Mouse (Mus musculus): ENCODE data around the gene Tbl1xr1.

Gene Tbl1xr1

DNA sequence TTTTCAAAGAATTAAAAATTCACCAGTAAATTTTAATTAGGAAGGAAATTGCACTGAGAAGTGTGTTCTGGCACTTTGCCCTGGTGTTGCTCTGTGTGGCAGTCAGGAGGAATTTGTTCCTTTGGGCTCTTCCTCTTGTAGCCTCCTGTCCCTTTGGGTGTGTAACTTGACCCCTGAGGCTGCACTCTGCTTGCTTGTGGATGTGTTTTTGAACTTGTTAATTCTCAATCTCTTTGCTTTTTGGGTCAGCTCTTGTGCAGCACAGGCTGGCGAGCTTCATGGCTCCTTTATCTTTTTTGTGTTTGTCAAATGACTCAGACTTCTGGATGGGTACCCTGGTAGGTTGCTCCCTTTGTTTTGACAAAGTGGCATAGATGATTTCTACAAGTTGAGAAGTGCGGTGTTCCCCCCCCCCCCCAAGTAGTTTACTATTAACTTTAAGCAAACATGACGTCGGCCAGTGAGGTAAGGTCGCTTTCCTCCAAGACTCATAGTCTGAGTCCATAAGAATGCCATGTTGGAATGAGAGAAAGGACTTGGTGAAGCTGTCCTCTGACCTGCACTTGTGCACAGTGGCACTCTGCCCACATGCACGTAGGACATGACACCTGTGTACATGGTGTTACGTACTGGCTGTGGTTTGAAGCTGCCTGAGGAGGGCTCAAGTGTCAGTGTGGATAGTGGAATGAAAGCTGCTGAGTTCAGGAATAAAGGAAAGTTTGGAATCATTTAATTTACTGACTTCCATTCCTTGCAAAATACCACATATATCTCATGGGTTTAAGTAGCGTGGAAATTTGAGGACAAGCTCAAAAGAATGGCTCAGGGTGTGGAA lies 14.2 kb downstream of the Tbl1xr1 start:
- DNase-seq (ENCODE audit: low read depth), result peak; percentile 83

DNA sequence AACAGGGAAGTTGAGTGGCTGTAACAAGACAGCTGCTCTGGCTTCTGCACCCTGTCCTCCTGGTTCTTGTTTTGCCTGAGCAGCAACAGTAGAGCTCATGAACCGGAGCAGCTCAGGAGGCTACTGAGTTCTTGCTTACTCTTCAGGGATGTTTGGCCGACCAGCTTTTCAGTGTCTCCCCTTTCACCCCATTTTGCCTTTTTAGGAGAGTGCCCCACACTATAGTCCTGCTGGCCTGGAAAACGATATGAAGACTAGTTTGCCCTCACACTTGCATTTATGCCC lies 14.8 kb downstream of the Tbl1xr1 start:
- DNase-seq (ENCODE audit: low read depth), result no peak

DNA sequence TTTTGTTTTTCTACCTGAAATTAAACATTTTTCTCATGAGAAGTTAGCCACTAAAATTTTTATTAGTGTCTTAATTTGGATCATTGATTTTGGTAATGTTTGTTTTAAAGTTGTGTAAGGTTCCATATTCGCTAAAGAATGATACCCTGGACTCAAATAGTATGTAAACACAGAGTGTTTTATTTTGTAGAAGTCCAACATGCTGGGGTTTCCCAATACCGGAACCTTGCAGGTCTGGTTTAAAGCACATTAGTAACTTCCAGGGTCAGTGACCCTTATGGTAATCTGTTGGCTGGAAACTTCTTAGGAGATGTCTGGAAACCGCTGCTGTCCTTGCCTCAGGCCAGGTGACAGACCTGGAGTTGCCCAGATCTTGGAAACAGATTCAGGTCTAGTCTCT lies 15.2 kb downstream of the Tbl1xr1 start:
- DNase-seq (ENCODE audit: low read depth), result no peak

- DNase-seq (ENCODE audit: low read depth), result no peak
These were observed 16.3 kb downstream of the Tbl1xr1 start for GRCm38 (mm10) chr3:22092784-22093183.

DNA sequence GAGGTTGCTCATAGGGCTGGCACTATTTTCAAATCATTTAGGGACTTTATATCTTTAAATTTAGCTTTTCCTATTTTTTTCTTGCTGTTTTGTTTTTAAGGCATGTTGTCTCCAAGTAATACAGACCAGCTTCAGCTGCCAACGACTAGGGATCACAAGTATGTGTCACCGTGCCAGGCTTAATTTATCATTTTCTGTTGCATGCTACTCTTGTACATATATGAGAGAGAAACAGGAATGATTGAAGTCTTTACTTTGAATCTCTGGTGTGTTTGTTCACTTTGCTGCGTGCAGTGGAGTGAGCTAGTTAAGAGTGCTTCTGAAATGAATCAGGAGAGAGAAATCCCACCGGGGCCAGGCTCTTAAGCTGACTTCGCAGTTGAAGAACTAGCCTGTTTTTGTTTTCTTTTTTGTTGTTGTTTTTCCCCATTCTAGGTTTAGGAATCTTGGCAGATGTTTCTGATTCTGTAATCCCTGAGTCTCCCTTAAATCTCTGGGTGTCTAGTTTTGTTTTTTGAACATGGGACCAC lies 27.6 kb downstream of the Tbl1xr1 start:
- DNase-seq (ENCODE audit: low read depth), result no peak

DNA sequence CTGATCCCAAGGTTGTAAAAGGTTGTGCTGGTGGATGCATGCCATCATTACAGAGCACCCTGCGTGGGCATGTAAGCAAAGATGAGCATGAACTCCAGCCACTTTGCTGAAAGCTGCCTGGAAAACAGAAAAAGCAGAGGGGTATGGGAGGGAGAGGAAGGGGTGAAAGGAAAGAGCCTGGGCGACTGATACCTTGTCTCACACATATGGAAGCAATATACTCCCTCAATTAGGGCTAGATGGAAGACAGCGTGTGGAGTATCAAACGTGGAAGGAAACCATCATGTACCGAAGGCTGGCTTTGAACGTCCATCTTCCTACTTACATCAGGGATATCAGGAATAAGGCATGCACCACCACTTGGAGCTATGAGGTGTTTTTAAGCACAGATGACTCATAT lies 29.0 kb downstream of the Tbl1xr1 start:
- DNase-seq (ENCODE audit: low read depth), result no peak

- no peak for DNase-seq (ENCODE audit: low read depth)
These were observed 31.6 kb downstream of the Tbl1xr1 start for GRCm38 (mm10) chr3:22108013-22108412.

DNA sequence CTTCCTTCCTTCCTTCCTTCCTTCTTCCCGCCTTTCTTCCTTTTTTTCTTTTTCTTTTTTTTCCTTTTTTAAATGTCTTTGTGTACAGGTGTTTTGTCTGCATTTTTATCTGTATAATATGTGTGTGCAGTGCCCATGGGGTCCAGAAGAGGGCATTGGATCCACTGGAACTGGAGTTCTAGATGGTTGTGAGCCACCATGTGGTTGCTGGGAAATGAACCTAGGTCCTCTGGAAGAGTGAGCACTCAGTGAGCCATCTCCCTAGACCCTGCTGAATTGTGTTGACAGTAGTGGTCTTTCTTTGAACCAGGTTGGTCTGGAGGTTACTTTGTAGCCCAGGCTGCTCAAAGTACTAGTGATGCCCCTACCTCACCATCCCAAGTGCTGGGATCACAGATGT lies 33.2 kb downstream of the Tbl1xr1 start:
- DNase-seq (ENCODE audit: low read depth), result no peak

DNA sequence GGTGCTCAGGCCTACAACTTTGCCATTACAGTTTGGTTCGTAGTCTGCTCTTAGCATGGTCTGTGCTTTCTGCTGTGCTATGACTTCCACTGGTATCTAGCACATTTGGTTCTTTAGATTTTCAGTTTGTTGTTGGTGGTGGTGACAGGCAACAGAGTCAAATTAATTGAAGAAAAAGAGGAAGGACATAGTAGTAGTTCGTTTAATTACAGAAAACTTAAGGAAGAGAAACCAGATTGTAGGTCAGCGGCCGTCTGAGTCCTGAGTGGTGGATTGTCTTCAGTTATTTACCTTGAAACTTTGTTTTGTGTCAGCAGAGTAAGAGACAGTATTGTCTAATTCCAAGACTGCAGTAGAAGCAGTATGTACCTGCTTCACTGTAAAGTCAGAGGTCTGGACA lies 37.3 kb downstream of the Tbl1xr1 start:
- DNase-seq (ENCODE audit: low read depth), result no peak

DNA sequence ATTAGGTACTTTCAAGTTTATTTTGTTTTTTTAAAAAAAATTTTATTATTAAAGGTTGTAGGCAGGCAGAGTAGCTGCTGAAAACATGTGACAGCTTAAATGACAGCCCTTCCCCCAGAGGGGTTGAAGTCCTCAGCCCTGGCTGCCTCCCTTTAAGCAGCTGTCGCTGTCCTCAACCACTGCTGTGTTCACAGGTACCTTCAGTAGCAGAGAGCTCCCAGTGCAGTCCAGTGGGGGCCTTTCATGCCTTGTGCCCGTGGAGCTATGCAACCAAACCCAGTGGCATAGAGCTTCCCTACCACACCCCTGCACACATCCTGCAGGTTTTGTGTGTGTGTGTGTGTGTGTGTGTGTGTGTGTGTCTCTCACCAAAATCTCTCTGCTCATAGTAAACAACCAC lies 38.8 kb downstream of the Tbl1xr1 start:
- peak; percentile 24 for DNase-seq (ENCODE audit: low read depth)

- DNase-seq (ENCODE audit: low read depth), result no peak
These were observed 39.2 kb downstream of the Tbl1xr1 start for GRCm38 (mm10) chr3:22115678-22116077.

DNA sequence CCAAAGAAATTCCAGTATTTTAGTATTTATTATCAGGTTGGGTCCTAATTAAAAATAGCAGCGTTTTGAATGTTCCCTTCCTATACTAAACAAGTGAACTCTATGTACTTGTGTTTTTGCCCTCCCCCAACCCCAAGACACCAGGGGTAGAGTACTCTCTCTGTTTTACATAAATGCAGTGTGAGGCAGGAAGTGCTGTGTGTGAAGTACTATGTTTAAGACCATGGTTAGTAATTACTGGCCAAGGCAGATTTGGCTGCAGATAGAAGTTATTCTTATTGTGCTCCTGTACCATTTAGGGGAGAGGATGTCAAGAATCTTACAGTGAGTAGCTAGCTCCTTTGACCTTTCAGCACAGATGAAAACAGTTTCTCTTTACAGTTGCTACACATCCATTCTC lies 39.7 kb downstream of the Tbl1xr1 start:
- peak; percentile 27 for DNase-seq (ENCODE audit: low read depth)

- DNase-seq (ENCODE audit: low read depth), result no peak
These were observed 45.3 kb downstream of the Tbl1xr1 start for GRCm38 (mm10) chr3:22121741-22122140.

- DNase-seq (ENCODE audit: low read depth), result no peak
These were observed 46.7 kb downstream of the Tbl1xr1 start for GRCm38 (mm10) chr3:22123145-22123544.

DNA sequence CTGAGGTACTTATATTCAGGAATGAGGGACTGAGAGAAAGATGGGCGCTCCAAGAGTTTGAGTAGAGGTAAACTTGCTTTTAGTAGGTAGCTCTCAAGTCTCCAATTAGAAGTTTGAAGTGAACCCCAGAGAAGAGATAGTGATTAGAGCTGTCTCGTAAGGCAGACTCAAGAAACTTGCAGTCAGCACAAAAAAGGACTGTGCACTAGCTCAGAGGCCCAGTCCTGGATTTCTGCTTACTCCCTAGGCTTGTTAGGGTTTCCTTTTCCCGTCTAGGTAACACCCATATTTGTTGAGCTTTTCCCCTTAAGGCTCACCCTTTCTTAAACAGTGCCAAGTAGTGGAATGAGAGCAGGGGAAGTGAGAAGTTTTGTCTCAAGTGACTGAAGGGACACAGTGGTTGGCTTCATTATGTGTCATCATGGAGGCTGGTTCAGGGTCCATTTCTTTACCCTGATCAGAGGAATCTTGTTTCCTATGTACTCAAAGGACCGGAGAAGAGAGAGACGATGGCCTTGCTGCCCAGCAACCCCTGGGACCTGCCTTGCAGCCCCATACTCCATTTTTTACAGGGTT lies 49.9 kb downstream of the Tbl1xr1 start:
- DNase-seq (ENCODE audit: low read depth), result no peak

GRCm38 (mm10) chr3:22131277-22131676 lies 54.8 kb downstream of the Tbl1xr1 start:
- no peak for DNase-seq (ENCODE audit: low read depth)

GRCm38 (mm10) chr3:22133626-22134025 lies 57.2 kb downstream of the Tbl1xr1 start:
- no peak for DNase-seq (ENCODE audit: low read depth)

- no peak for DNase-seq (ENCODE audit: low read depth)
These were observed 61.5 kb downstream of the Tbl1xr1 start for GRCm38 (mm10) chr3:22137793-22138579.

DNA sequence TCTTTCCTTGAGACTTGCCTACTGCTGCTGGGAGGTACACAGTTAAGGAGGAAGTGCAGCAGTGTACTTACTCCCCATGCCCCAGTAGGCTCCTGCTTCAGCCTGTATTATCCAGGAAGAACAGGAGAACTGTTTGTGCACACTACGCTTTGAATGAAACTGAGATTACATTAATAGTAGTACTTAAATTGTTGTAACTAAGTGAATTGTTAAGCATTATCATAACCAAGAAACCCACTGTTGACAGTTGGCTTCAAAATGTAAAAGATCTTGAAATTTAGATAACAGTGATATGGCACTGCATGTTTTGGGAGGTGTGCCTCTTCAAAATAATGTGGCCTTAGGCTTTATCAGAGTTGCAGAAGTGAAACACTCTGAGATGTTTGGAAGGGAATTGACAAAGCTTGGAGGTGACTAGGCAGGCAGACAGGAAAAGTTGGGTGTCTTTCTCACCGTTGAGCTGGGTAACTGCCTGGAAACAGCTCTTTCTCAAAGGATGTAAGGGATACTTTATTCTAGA lies 62.2 kb downstream of the Tbl1xr1 start:
- DNase-seq (ENCODE audit: low read depth), result no peak

DNA sequence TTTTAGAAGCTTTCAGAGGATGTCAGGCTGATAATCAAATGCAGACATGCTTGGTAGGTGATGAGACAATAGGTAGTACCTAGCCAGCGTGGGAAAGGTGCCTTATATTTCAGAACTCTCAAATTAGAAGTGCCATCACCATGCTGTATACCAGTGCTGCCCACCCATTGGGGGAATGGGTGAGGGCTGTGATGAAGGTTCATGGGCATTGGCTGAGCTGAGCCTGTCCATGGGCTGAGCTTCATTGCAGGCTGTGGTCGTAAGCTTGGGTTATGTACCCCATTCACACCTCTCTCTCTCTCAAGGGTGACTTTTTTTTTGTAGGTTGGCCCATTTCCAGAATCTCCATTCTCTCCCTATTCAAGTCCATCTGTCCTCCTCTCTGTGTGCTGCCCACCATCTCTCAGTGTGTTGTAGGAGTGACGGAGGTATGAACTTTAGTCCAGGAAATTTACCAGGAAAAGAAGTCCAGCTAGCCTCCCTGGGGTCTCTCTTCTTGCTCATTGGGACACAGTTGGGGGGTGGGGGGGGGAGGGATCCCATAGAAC lies 63.7 kb downstream of the Tbl1xr1 start:
- DNase-seq (ENCODE audit: low read depth), result no peak

- DNase-seq (ENCODE audit: low read depth), result peak; percentile 82
These were observed 65.7 kb downstream of the Tbl1xr1 start for GRCm38 (mm10) chr3:22141984-22142719.
